Mouse (Mus musculus) heart, embryonic 16.5 days (tissue): ENCODE measurements around the gene Bak1. TPM values are rescaled to one million over a fixed set of nuclear protein-coding genes. Genes with fewer than 3 reads are reported as not detected.

Experiments
- ATAC-seq: fragments of 200-750 bp; cut with Nextera tagmentation; replicated peaks from 2 replicates; pipeline ENCODE4 v1.8.0; 2017; ENCODE audit warnings: moderate number of reproducible peaks; ENCODE audit not compliant: insufficient read depth, low FRiP score; ENCODE audit errors: extremely low read depth
- H3K27ac ChIP-seq: fragments of 300-500 bp; sonication (generic); 2 replicates; pipeline ENCODE4 v1.5.1; 2014; ENCODE audit warnings: mild to moderate bottlenecking, low read length, control low read depth, moderate library complexity
- H3K27me3 ChIP-seq: fragments of 300-500 bp; sonication (generic); 2 replicates; pipeline ENCODE4 v1.6.1; 2014; ENCODE audit warnings: low read length, mixed read lengths; ENCODE audit not compliant: control insufficient read depth, insufficient read depth
- H3K36me3 ChIP-seq: fragments of 300-500 bp; sonication (generic); 2 replicates; pipeline ENCODE4 v1.6.1; 2014; ENCODE audit not compliant: control insufficient read depth, insufficient read depth
- H3K4me1 ChIP-seq: fragments of 300-500 bp; sonication (generic); 2 replicates; pipeline ENCODE4 v1.6.1; 2014; ENCODE audit warnings: low read length, mixed read lengths; ENCODE audit not compliant: control insufficient read depth, insufficient read depth
- H3K4me2 ChIP-seq: fragments of 300-500 bp; sonication (generic); 2 replicates; pipeline ENCODE4 v1.6.1; 2014; ENCODE audit warnings: low read depth, mild to moderate bottlenecking, control low read depth, low read length
- H3K4me3 ChIP-seq: fragments of 300-500 bp; sonication (generic); 2 replicates; pipeline ENCODE4 v1.5.1; 2014; ENCODE audit warnings: mild to moderate bottlenecking, control low read depth, low read length
- H3K9ac ChIP-seq: fragments of 300-500 bp; sonication (generic); 2 replicates; pipeline ENCODE4 v1.6.1; 2014; ENCODE audit warnings: low read length, control low read depth
- H3K9me3 ChIP-seq: fragments of 300-500 bp; sonication (generic); replicated peaks from 2 replicates; pipeline ENCODE4 v1.6.1; 2016; ENCODE audit warnings: low read length; ENCODE audit not compliant: control insufficient read depth
- WGBS: fragments of 180-500 bp; shearing (Covaris S2); extraction: QIAGEN DNeasy Blood & Tissue Kit; methylation state at CpG from one replicate; pipeline ENCODE4 v1.1.7; 2014; 5-methylcytosine and 5-hydroxymethylcytosine counted together
- polyA plus RNA-seq: library from polyadenylated mRNA; unstranded; fragments of >200 nt; fragmentation: Nextera tagmentation; extraction: Ambion mirVana; gene quantifications from 2 replicates; pipeline ENCODE4 v1.2.1, GENCODE M21; 2015

Bak1 gene
- polyA plus RNA-seq, 1 experiment from 2014 or later = 6.2 TPM

- H3K9ac ChIP-seq = peak within 1 kb of the TSS; percentile 91
- ATAC-seq = peak; percentile 99
- peak within 1 kb of the TSS; percentile 90 for H3K4me2 ChIP-seq
- peaks cover 25% of the 10 kb centered on the region for H3K36me3 ChIP-seq
- H3K4me3 ChIP-seq = peak within 1 kb of the TSS; percentile 91
- no peaks in the 10 kb centered on the region for H3K27me3 ChIP-seq
- H3K9me3 ChIP-seq = no peaks in the 10 kb centered on the region
- under 1% methylated on average over 72 of the region's 75 CpGs for WGBS
- H3K27ac ChIP-seq = peak within 1 kb of the TSS; percentile 84
- peaks cover 22% of the 10 kb centered on the region for H3K4me1 ChIP-seq
These were observed 55.9 kb downstream of the Bak1 start, which contains the start of gene Zbtb9 for GRCm38 (mm10) chr17:26972703-26973574. TSS of gene Zbtb9 (plus strand) at chr17:26973167.

DNA sequence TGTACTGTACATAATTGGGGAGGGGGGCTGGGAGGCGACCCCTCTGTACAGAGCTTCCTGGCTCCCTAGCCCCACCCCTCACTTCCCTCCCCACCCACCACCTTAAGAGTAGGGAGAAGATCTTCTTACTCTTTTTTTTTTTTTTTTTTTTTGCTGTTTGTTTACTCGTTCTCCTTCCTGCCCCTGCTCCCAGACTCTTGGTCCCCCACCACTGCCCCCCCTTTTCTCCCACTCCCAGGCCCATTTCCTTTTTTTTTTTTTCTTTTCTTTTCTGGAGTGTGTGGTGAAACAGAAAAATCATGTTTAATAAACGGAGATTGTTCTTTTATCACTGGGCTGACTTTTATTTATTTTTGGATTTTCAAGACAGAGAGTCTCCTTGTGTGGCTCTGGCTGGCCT, 56.7 kb downstream of the Bak1 start:
- WGBS = 4% methylated on average over 3 of the region's 3 CpGs
- no peaks in the 10 kb centered on the region for H3K27me3 ChIP-seq
- no peaks in the 10 kb centered on the region for H3K9me3 ChIP-seq
- ATAC-seq = no peak
- peaks cover 24% of the 10 kb centered on the region for H3K36me3 ChIP-seq
- H3K4me1 ChIP-seq = peaks cover 22% of the 10 kb centered on the region
- H3K4me2 ChIP-seq = peak overlapping the region; percentile 90
- H3K27ac ChIP-seq = peak overlapping the region; percentile 84
- peak overlapping the region; percentile 91 for H3K4me3 ChIP-seq
- H3K9ac ChIP-seq = peak overlapping the region; percentile 91

DNA sequence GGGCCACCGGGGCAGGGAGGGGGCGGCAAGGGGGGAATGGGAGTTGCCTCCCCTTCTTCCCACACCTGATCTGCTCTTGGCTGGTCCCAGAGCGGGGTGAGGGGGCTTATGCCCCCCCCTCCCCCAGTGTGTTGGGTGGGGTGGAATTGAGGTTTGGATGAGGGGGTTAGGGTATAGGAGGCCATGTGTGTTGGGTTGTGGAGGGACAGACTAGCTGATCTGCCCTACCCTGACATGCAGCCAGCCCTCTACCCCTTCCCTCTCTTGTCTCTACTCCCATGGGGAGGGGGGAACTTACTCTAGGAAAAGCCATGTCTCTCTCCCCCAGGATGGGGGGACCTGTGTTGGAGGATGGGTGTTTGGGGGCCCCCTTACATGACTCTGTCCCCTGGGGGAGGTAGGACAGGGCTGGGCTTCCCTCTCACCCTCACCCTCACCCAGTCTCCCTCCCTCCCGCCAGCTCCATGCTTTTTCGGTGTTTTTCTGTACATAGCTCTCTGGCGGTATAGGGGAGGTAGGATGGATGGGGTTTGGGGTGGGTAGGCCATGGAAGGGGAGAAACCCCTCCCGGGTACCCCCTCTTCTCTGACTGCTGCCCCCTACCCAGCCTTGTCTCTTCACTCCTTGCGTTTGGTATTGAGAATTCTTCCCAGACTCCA, 57.4 kb downstream of the Bak1 start:
- Histone ChIP-seq H3K4me1 (peaks cover 22% of the 10 kb centered on the region), H3K4me2 (no peak overlapping the region; the same call in 1 of the 2 replicates)

DNA sequence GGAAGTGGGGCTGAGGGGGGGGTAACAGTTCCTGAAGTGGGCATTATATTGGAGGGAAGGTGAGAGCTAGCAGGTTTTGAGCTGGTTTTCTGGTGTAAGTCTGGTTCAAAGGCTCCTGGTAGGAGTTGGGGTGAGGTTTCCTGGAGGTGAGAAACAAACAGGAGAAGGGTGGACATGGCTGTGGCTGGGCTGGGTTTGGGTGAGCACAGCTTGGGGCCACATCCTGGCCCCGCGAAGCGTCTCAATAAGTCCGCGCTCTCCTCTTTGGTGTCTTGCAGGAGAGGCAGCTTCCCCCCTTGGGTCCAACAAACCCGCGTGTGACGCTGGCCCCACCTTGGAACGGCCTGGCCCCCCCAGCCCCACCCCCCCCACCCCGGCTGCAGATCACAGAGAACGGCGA, 58.6 kb downstream of the Bak1 start:
- Histone ChIP-seq H3K27me3 (no peaks in the 10 kb centered on the region), H3K9me3 (no peaks in the 10 kb centered on the region), H3K36me3 (peaks cover 10% of the 10 kb centered on the region), H3K9ac (no peak overlapping the region), H3K4me1 (peaks cover 16% of the 10 kb centered on the region), H3K27ac (no peak overlapping the region), H3K4me3 (no peak overlapping the region), H3K4me2 (no peak overlapping the region)
- ATAC-seq = no peak
- 61% methylated on average over 12 of the region's 12 CpGs for WGBS

More for the DNA sequence above, 57.4 kb downstream of the Bak1 start:
- 56% methylated on average over 8 of the region's 8 CpGs for WGBS
- H3K9ac ChIP-seq = no peak overlapping the region
- H3K36me3 ChIP-seq = peaks cover 21% of the 10 kb centered on the region
- H3K27me3 ChIP-seq = no peaks in the 10 kb centered on the region
- H3K4me3 ChIP-seq = no peak overlapping the region
- no peak overlapping the region for H3K27ac ChIP-seq
- no peaks in the 10 kb centered on the region for H3K9me3 ChIP-seq
- no peak for ATAC-seq

Other genes with a start within 250 kb of the Bak1 start
- gene Bnip1, start 247.9 kb downstream of the Bak1 start, polyA plus RNA-seq = 56.8 and 56.9 TPM in 2 replicates
- gene Nkx2-5, start 184.0 kb downstream of the Bak1 start, polyA plus RNA-seq = 123 and 132 TPM in 2 replicates
- 6.2 and 6.9 TPM in 2 replicates for gene Kifc5b, start 111.9 kb downstream of the Bak1 start, polyA plus RNA-seq
- gene Phf1, start 96.0 kb downstream of the Bak1 start, polyA plus RNA-seq = 7.5 and 8.7 TPM in 2 replicates
- gene Cuta, start 89.4 kb downstream of the Bak1 start, polyA plus RNA-seq = 163 and 169 TPM in 2 replicates
- 1.2 and 1.3 TPM in 2 replicates for gene Syngap1, start 87.8 kb downstream of the Bak1 start, polyA plus RNA-seq
- gene Zbtb9, start 55.8 kb downstream of the Bak1 start, polyA plus RNA-seq = 10.0 and 12.0 TPM in 2 replicates
- 2.2 and 2.6 TPM in 2 replicates for gene Itpr3, start 28.3 kb upstream of the Bak1 start, polyA plus RNA-seq
- 272 and 283 TPM in 2 replicates for gene Uqcc2, start 104.9 kb upstream of the Bak1 start, polyA plus RNA-seq
- gene Ip6k3, start 138.8 kb upstream of the Bak1 start, polyA plus RNA-seq = 0.44 and 0.49 TPM in 2 replicates
- 6.3 and 8.7 TPM in 2 replicates for gene Lemd2, start 175.5 kb upstream of the Bak1 start, polyA plus RNA-seq